Mouse (Mus musculus): ENCODE data around the gene Man1a2.

Gene Man1a2

DNA sequence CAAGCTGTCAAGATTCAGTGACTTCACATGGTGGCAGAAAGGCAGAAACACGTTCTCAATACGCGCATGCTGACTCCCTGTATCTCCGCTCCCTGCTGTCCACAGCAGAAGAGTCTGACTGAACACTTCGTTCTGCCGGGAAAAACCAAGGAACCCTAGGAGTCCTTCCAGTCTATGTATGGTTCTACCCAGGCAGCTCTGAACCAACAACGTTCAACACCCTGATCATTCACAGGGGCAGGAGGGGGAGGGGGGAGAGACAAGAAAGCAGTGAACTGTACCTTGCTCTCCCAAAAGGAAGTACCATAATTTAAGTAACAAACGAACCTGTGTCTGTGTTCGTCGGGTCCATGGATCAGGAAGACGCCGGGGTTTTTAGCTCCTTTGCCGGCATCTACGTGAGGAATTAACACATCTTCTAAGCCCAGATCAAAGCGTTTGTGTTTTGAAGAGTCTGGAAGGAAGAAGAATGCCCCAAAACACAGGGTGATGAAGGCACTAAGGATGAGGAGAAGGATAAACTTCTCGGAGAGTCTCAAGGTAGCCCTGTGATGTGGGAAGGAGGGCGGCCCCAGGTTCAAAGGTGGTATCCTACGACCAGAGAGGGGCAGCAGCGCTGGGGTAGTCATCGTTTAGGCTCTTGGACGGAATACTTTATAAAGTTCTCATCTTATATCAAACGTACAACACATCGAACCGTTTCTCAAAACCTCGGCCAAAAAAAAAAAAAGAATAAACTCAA is 898 bp downstream of the Man1a2 start:
- DNase-seq (ENCODE audit: low read depth) = peak; percentile 34

GRCm38 (mm10) chr3:100682841-100683240 is 2.5 kb downstream of the Man1a2 start:
- DNase-seq (ENCODE audit: low read depth) = peak; percentile 28

DNA sequence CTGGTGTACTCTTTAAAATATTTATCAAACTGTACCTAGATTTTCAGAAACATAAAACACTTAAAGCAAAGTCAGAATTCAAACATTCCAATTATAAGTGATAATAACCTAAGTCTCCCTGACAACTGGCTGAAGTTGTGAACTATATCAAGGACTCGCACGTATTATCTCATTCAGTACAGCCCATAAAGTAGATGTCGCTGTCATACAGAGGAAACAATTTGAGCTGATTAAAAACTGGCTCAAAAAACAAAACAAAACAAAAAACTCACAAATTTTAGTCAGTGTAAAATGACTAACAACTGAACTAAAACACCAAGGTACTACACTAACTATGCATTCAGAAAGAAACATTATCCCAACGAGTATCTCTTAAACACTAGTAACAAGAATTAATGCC is 3.0 kb downstream of the Man1a2 start:
- DNase-seq (ENCODE audit: low read depth) = peak; percentile 41

- DNase-seq (ENCODE audit: low read depth) = no peak
Measured at GRCm38 (mm10) chr3:100681448-100682092, 3.7 kb downstream of the Man1a2 start.

- DNase-seq (ENCODE audit: low read depth) = no peak
Measured at GRCm38 (mm10) chr3:100680226-100680625, 5.1 kb downstream of the Man1a2 start.

GRCm38 (mm10) chr3:100678951-100679570 is 6.2 kb downstream of the Man1a2 start:
- no peak for DNase-seq (ENCODE audit: low read depth)

GRCm38 (mm10) chr3:100675146-100675545 is 10.2 kb downstream of the Man1a2 start:
- no peak for DNase-seq (ENCODE audit: low read depth)

DNA sequence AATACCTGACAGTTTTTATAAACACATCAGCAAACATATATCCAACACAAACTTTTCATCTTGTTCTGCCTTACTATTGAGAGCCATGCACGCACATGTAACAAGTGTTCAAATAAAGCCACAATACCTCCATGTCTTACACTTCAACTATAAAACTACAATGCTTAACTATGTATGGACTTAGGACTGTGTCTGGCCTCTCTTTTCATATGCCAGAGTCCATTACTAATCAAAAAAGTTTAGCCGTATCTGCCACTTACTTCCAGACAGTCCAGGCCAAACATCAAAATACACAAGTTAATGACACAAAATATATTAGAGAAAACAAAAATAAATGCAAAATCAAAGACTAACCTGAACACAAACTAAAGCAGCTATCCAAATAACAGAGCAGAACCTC is 14.9 kb downstream of the Man1a2 start:
- no peak for DNase-seq (ENCODE audit: low read depth)

GRCm38 (mm10) chr3:100653291-100653690 is 32.0 kb downstream of the Man1a2 start:
- DNase-seq (ENCODE audit: low read depth) = no peak

- DNase-seq (ENCODE audit: low read depth) = no peak
Measured at GRCm38 (mm10) chr3:100641581-100641980, 43.7 kb downstream of the Man1a2 start.

DNA sequence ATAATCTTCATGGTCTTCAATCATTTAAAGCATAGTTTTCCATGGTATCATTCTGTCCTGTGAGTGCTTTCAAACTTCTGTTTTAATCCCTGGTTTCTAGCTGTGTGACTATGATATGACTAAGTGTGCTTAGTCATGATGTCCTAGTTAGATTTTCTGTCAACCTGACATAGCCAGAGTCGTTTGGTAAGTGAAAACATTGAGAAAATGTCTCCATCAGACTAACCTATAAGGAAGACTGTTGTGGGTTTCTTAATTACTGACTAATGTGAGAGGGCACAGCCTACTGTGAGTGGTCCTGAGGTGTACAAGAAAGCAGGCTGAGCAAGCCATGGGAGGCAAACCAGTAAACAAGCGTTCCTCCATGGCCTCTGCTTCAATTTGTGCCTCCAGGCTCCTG is 49.0 kb downstream of the Man1a2 start:
- DNase-seq (ENCODE audit: low read depth) = no peak

DNA sequence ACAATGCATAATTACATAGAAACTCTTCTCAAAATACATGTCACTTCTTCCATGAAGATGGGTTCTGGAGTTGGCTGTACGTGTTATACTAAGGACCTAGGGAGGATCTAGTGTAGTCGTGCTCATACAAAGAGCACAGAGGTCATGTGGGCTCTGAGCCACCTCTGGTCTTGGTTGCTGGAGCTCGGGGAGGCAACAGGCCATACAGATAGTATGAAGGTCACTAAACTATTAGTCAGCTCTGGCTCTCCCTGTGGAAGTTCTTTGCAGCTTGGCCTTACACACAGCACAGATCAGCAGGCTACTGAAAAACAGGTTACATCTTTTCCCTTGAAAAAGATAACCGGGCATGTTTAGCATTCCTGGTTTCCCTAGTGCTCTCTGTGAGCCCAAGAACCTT is 50.5 kb downstream of the Man1a2 start:
- DNase-seq (ENCODE audit: low read depth) = no peak

GRCm38 (mm10) chr3:100618511-100618910 is 66.8 kb downstream of the Man1a2 start:
- no peak for DNase-seq (ENCODE audit: low read depth)

GRCm38 (mm10) chr3:100610916-100611315 is 74.4 kb downstream of the Man1a2 start:
- no peak for DNase-seq (ENCODE audit: low read depth)

DNA sequence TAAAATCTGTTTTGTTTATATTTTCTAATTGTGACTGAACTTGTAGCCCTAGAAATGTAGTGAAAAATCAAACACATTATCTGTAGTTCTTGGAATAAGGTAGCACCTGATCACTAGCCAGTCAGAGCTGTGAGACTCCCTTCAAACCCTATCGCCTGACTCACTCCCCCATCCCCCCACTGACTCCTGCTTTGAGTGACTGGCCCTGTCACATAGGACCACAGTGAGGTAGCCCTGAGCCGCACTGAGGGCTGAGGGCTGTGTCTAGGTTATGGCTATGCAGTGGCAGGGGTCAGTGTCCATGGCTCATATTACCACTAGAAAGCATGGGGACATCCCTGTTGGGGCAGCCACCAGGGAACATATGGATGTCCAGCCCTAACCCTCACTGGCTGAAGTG is 80.8 kb downstream of the Man1a2 start:
- no peak for DNase-seq (ENCODE audit: low read depth)

DNA sequence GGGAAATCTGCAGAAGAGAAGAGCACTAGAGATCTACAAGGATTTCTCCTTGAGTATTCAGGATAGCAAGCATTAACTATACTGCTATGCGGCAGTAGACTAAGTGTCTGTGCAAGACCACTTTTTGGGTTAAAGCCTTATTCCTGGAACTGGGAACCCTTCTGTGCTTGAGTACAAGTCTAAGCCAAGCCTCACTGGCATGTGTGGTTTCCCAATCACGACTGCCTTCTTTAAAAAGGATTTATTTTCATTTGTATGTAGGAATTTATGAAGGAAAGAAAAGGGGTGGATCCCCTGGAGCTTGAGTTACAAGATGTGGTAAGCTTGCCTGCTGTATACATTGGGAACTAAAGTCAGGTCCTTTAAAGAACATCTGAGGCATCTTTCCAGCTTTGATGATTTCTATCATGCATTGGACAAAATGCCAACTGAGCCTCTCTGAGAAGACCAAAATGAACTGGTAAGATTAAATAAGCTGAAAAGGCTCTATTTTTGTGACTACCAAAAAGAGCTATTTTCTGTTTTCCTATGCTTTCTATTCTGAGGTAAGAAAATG is 86.0 kb downstream of the Man1a2 start:
- DNase-seq (ENCODE audit: low read depth) = no peak

GRCm38 (mm10) chr3:100591053-100591452 is 94.2 kb downstream of the Man1a2 start:
- no peak for DNase-seq (ENCODE audit: low read depth)

GRCm38 (mm10) chr3:100582721-100583355 is 102.5 kb downstream of the Man1a2 start:
- DNase-seq (ENCODE audit: low read depth) = no peak

DNA sequence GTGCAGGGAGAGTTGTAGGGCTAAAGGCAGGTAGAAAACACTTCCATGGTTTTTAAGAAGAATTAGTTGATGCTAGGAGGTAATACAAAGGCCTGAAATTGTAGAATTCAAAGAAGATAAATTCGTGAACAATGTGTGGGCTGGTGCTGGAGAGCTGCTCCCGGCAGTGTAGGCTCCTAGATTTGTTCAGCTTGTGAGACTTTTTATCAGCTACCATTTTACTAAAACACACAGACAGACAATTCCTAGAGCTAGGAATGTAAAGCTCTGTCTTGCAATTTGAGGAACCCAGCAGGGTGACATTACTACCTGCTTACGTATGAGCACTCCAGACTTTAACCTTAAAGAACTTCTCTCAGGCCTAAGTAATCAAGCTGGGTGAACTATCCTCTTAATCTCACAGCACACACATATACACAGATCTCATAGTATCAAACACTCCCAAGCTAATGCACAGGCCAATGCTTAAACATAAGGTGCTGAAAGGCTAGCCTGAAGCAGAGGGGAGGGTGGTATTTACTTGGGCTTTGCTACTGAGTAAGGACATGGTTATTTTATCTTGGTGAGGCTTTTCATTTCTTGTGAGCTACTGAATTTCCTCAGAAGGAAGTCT is 112.6 kb downstream of the Man1a2 start:
- DNase-seq (ENCODE audit: low read depth) = no peak

GRCm38 (mm10) chr3:100568443-100569390 is 116.6 kb downstream of the Man1a2 start:
- DNase-seq (ENCODE audit: low read depth) = no peak

DNA sequence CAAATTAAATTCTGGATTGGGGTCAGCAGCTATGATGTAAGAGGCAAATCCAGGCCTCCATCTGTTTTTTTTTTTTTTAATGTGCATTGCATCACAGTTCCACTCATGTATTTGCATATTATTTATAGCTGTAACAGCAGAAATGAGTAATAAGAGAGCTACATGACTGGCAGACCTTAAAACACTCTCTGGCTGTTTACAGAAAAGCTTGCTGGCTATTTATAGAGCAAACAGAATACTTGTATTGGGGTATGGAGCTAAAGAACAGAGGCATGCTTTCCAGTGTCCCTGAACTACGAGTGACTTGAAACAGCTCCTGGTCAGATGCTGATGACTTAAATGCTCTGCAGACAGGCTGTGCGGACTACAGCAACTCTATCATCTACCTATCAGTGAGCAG is 121.7 kb downstream of the Man1a2 start:
- no peak for DNase-seq (ENCODE audit: low read depth)
